In the genomic region with DNA sequence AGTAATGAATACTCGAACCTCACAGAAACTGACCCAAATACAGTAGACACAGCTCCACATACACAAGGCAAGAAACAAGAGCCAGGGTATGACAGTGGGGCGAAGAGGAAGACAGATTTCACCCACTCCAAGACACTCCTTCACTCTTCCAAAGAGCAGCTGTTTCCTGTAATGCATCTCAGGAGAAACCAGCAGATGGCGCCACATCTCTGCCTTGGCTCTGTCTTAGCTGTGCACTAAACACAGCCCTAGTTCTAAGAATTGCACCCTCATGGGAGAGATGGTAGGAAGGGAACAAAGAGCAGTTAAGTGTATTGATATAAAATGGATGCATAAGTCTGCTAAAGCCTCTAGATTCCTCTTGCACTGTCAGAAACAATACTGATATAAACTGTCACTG, we compare ENCODE assay signal across 8 mouse cellular contexts. TPM values are rescaled to one million over a fixed set of nuclear protein-coding genes. Genes with fewer than 3 reads are reported as not detected.
DNase-seq lines count a peak whose midpoint lies in the region; ATAC-seq and TF ChIP-seq lines count a peak whose summit lies in the region.

No protein-coding gene starts in this region.

- peak; percentile 94 for TF ChIP-seq CTCF in lung, embryonic 14.5 days (IDR thresholded peaks at IDR 0.05; ENCODE audit: low read depth)
- no peak for TF ChIP-seq CTCF in thymus, adult 2 months (IDR thresholded peaks at IDR 0.05; ENCODE audit: borderline replicate concordance, control insufficient read depth, extremely low read depth, insufficient read depth, low read length, poor library complexity)

- H3K4me1 ChIP-seq in forebrain, embryonic 15.5 days = peaks cover 8% of the 10 kb centered on the region; the same call in 1 of the 2 replicates
- H3K4me1 ChIP-seq in hindbrain, embryonic 10.5 days (replicated peaks) = no peaks in the 10 kb centered on the region
- H3K4me1 ChIP-seq in lung, embryonic 14.5 days (ENCODE audit: insufficient read depth) = no peaks in the 10 kb centered on the region
- H3K4me1 ChIP-seq in thymus, adult 2 months (replicated peaks; ENCODE audit: control insufficient read depth, insufficient read depth, low read length) = no peaks in the 10 kb centered on the region

- no peak for TF ChIP-seq POLR2A in thymus, adult 2 months (IDR thresholded peaks at IDR 0.05; ENCODE audit: control insufficient read depth, extremely low read depth, insufficient read depth, low read length, poor library complexity)

- ATAC-seq in forebrain, embryonic 15.5 days (replicated peaks) = peak; percentile 92
- peak; percentile 94 for ATAC-seq in lung, embryonic 14.5 days (ENCODE audit: insufficient read depth)

- H3K27me3 ChIP-seq in forebrain, embryonic 15.5 days = no peaks in the 10 kb centered on the region
- H3K27me3 ChIP-seq in hindbrain, embryonic 10.5 days (ENCODE audit: insufficient read depth, poor library complexity, severe bottlenecking) = no peaks in the 10 kb centered on the region
- H3K27me3 ChIP-seq in lung, embryonic 14.5 days (ENCODE audit: insufficient read depth, low read length) = no peaks in the 10 kb centered on the region
- H3K27me3 ChIP-seq in thymus, adult 2 months (ENCODE audit: control insufficient read depth, insufficient read depth, low read length) = no peaks in the 10 kb centered on the region

- H3K36me3 ChIP-seq in forebrain, embryonic 15.5 days = peaks cover 72% of the 10 kb centered on the region
- peaks cover 98% of the 10 kb centered on the region for H3K36me3 ChIP-seq in hindbrain, embryonic 10.5 days
- peaks cover 79% of the 10 kb centered on the region for H3K36me3 ChIP-seq in lung, embryonic 14.5 days (ENCODE audit: insufficient read depth)
- peaks cover 62% of the 10 kb centered on the region for H3K36me3 ChIP-seq in thymus, adult 2 months (ENCODE audit: control insufficient read depth, insufficient read depth, low read length)

- peak; percentile 33 for DNase-seq in MEL-GATA-1-ER (ENCODE audit: extremely low read depth, low read depth)
- peak; percentile 76 for DNase-seq in cerebellum, adult 11-12 months
- DNase-seq in hindbrain, embryonic 10.5 days (ENCODE audit: low spot score) = peak; percentile 78
- DNase-seq in layer of hippocampus, adult 8-10 months (ENCODE audit: low spot score in 2 of 2) = peak; percentile 78 to 91
- peak; percentile 93 for DNase-seq in lung, embryonic 14.5 days
- peak; percentile 72 for DNase-seq in ovary, postnatal 10 days (ENCODE audit: low spot score)
- peak; percentile 78 for DNase-seq in thymus, adult 2 months

- H3K4me2 ChIP-seq in forebrain, embryonic 15.5 days (replicated peaks) = no peak overlapping the region
- H3K4me2 ChIP-seq in lung, embryonic 14.5 days = no peak overlapping the region

- H3K27ac ChIP-seq in forebrain, embryonic 15.5 days (replicated peaks) = peak overlapping the region; percentile 72
- H3K27ac ChIP-seq in hindbrain, embryonic 10.5 days = no peak overlapping the region
- H3K27ac ChIP-seq in lung, embryonic 14.5 days (ENCODE audit: low read depth) = no peak overlapping the region
- H3K27ac ChIP-seq in thymus, adult 2 months (ENCODE audit: control insufficient read depth, insufficient read depth, low read length) = no peak overlapping the region

- H3K4me3 ChIP-seq in forebrain, embryonic 15.5 days = no peak overlapping the region
- H3K4me3 ChIP-seq in hindbrain, embryonic 10.5 days = no peak overlapping the region
- no peak overlapping the region for H3K4me3 ChIP-seq in lung, embryonic 14.5 days (ENCODE audit: low read depth, low read length)
- no peak overlapping the region for H3K4me3 ChIP-seq in thymus, adult 2 months (ENCODE audit: control insufficient read depth, insufficient read depth, low read length)

- 42% methylated on average over 3 of the region's 3 CpGs for WGBS in forebrain, embryonic 15.5 days
- WGBS in hindbrain, embryonic 10.5 days = 48% methylated on average over 3 of the region's 3 CpGs
- 48% methylated on average over 3 of the region's 3 CpGs for WGBS in lung, embryonic 14.5 days
- WGBS in thymus, adult 2 months = 57% methylated on average over 3 of the region's 3 CpGs

- no peak overlapping the region for H3K9ac ChIP-seq in forebrain, embryonic 15.5 days (replicated peaks)
- no peak overlapping the region for H3K9ac ChIP-seq in lung, embryonic 14.5 days

- H3K9me3 ChIP-seq in forebrain, embryonic 15.5 days = no peaks in the 10 kb centered on the region
- H3K9me3 ChIP-seq in hindbrain, embryonic 10.5 days = no peaks in the 10 kb centered on the region
- H3K9me3 ChIP-seq in lung, embryonic 14.5 days (ENCODE audit: low read depth, low read length) = no peaks in the 10 kb centered on the region

RNA-seq across cellular contexts. Expression of gene Cabin1, which starts 20.1 kb away (rescaled TPM):
- polyA plus RNA-seq in forebrain, embryonic 15.5 days (2015; fragmentation: Nextera tagmentation; extraction: Ambion mirVana) = 36.8 and 38.8 TPM in 2 replicates
- 36.8 and 38.4 TPM in 2 replicates for polyA plus RNA-seq in hindbrain, embryonic 10.5 days (2016; fragmentation: Nextera tagmentation; extraction: Ambion mirVana)
- 10 to 100 TPM; 64.2 to 89.7 (median 67.1) TPM for total RNA-seq in layer of hippocampus, adult 8-10 months (2022)
- 41.1 and 50.0 TPM in 2 replicates for polyA plus RNA-seq in lung, embryonic 14.5 days (2014; fragmentation: Nextera tagmentation; extraction: Ambion mirVana)
- polyA plus RNA-seq in thymus, adult 2 months (2012; rRNA removed) = 82.3 and 89.2 TPM in 2 replicates

RNA-seq across cellular contexts. Expression of gene Ddt, which starts 29.2 kb away (rescaled TPM):
- 61.1 and 62.2 TPM in 2 replicates for polyA plus RNA-seq in forebrain, embryonic 15.5 days (2015; fragmentation: Nextera tagmentation; extraction: Ambion mirVana)
- 94.1 and 95.3 TPM in 2 replicates for polyA plus RNA-seq in hindbrain, embryonic 10.5 days (2016; fragmentation: Nextera tagmentation; extraction: Ambion mirVana)
- total RNA-seq in layer of hippocampus, adult 8-10 months (2022) = 10 to 100 TPM; 39.9 to 46.0 (median 44.1) TPM
- polyA plus RNA-seq in lung, embryonic 14.5 days (2014; fragmentation: Nextera tagmentation; extraction: Ambion mirVana) = 61.6 and 71.6 TPM in 2 replicates
- 66.8 and 77.3 TPM in 2 replicates for polyA plus RNA-seq in thymus, adult 2 months (2012; rRNA removed)

RNA-seq across cellular contexts. Expression of gene Gm20441, which starts 36.7 kb away (rescaled TPM):
- polyA plus RNA-seq in forebrain, embryonic 15.5 days (2015; fragmentation: Nextera tagmentation; extraction: Ambion mirVana) = not detected in 2 replicates
- polyA plus RNA-seq in hindbrain, embryonic 10.5 days (2016; fragmentation: Nextera tagmentation; extraction: Ambion mirVana) = not detected in 2 replicates
- total RNA-seq in layer of hippocampus, adult 8-10 months (2022) = not detected
- not detected in 2 replicates for polyA plus RNA-seq in lung, embryonic 14.5 days (2014; fragmentation: Nextera tagmentation; extraction: Ambion mirVana)
- not detected in 2 replicates for polyA plus RNA-seq in thymus, adult 2 months (2012; rRNA removed)

RNA-seq across cellular contexts. Expression of gene Gstt3, which starts 37.2 kb away (rescaled TPM):
- 0.42 and 0.51 TPM in 2 replicates for polyA plus RNA-seq in forebrain, embryonic 15.5 days (2015; fragmentation: Nextera tagmentation; extraction: Ambion mirVana)
- 1.4 and 1.9 TPM in 2 replicates for polyA plus RNA-seq in hindbrain, embryonic 10.5 days (2016; fragmentation: Nextera tagmentation; extraction: Ambion mirVana)
- 1 to 10 TPM; 2.0 to 7.7 (median 4.3) TPM for total RNA-seq in layer of hippocampus, adult 8-10 months (2022)
- polyA plus RNA-seq in lung, embryonic 14.5 days (2014; fragmentation: Nextera tagmentation; extraction: Ambion mirVana) = 18.9 and 19.8 TPM in 2 replicates
- 7.7 and 8.6 TPM in 2 replicates for polyA plus RNA-seq in thymus, adult 2 months (2012; rRNA removed)

RNA-seq across cellular contexts. Expression of gene Gstt1, which starts 54.4 kb away (rescaled TPM):
- polyA plus RNA-seq in forebrain, embryonic 15.5 days (2015; fragmentation: Nextera tagmentation; extraction: Ambion mirVana) = 10.7 and 11.5 TPM in 2 replicates
- polyA plus RNA-seq in hindbrain, embryonic 10.5 days (2016; fragmentation: Nextera tagmentation; extraction: Ambion mirVana) = 3.8 and 4.1 TPM in 2 replicates
- total RNA-seq in layer of hippocampus, adult 8-10 months (2022) = 10 to 100 TPM; 10.0 to 15.8 (median 12.8) TPM
- 23.5 and 24.8 TPM in 2 replicates for polyA plus RNA-seq in lung, embryonic 14.5 days (2014; fragmentation: Nextera tagmentation; extraction: Ambion mirVana)
- 15.4 and 19.2 TPM in 2 replicates for polyA plus RNA-seq in thymus, adult 2 months (2012; rRNA removed)

Comparison
In these comparisons a context has a peak if more than half of its experiments do, and no peak if none do; other contexts are left out.
1. DNase-seq: peak in every context shown above with its lines; median percentile 93 in lung, embryonic 14.5 days; 84 in layer of hippocampus, adult 8-10 months; 78 in hindbrain, embryonic 10.5 days; 78 in thymus, adult 2 months; 76 in cerebellum, adult 11-12 months; 72 in ovary, postnatal 10 days; 33 in MEL-GATA-1-ER.